Mouse (Mus musculus): ENCODE results near the gene Ddah2.

Gene Ddah2

GRCm38 (mm10) chr17:35070556-35071229 lies 11.9 kb downstream of the Ddah2 start:
- intact Hi-C loops (cut with DNase I): no loop called here

DNA sequence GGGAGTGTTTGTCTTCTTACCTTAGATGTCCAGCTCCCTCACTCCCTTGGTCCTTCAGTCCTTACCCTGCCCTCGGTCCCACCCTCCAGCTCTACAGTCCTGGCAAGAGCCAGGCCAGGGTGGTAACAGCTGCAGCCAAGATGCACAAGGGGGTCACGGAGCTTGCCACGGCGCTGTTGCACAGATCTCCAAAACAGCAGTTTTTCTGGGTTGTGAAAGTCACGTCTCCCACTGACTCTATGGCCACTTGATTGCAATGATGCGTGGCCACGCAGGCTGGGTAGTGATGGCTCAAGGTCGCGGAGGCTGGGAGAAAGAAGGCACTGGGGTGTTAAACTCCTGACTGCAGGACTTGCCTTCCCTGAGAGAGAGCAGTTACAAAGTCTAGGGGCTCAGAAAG lies 12.6 kb downstream of the Ddah2 start:
- intact Hi-C loops (cut with DNase I): no loop called here

DNA sequence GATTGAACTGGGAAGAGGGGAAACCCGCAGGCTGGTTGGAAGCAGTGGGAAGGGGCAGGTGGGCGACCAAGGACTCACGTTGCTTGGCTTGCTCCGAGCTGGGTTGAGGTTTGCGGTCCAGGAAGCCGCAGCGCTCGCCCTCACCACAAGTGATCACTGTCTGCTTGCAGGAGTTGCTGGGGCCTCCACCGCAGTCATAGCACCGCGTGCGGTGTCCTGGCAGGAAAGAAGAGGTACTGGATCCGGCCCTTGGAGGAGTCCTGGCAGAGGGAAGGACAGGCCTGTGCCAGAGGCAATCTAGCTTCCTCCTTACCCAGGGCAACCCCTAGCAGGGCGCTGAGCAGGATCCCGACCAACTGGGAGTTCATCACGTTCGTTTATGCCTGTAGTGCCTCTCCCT lies 15.3 kb downstream of the Ddah2 start:
- intact Hi-C loops (cut with DNase I): no loop called here

DNA sequence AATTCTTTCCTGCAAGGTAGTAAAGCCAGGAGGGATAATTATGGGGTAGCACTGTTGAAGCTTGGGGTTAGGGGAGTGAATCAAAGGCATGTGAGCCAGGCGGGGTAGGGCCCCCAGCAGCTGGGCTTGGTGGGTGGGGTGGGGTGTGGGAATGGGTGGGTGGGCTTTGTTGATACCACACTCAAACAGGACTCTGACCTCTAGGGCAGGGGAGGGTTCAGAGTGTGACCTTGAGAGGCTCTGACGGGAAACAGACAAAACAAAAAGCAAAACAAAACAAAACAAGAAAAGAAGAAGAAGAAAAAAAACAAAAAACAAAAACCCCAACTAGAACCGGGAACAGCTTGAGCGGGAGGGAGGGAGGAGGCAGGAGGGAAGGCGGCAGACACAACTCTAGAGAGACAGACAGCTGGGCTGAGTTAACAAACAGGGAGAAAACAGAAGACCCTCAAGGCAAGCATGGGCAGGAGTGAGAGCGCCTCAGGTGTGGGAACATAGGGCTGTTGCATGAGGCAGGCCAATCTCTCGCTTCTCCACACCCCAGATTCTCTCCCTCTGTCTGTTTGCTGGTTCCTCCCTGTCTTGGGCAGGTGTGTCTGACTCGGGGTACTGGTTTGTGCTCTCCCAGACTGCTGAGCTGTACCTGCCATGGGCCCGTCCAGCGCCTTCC lies 17.8 kb downstream of the Ddah2 start, which contains the start of gene Ly6g6e:
Gene Ly6g6e (plus strand): TSS at position 396 of the 670 bp plus-strand sequence.
- intact Hi-C loops (cut with DNase I): no loop called here

GRCm38 (mm10) chr17:35077285-35077684 lies 18.4 kb downstream of the Ddah2 start:
- intact Hi-C loops (cut with DNase I): no loop called here

GRCm38 (mm10) chr17:35077786-35078233 lies 19.0 kb downstream of the Ddah2 start, which contains the start of gene Ly6g6d:
Ly6g6d (minus strand) TSS chr17:35078065.
- intact Hi-C loops (cut with DNase I): no loop called here

GRCm38 (mm10) chr17:35079778-35080177 lies 20.9 kb downstream of the Ddah2 start:
- intact Hi-C loops (cut with DNase I): no loop called here

DNA sequence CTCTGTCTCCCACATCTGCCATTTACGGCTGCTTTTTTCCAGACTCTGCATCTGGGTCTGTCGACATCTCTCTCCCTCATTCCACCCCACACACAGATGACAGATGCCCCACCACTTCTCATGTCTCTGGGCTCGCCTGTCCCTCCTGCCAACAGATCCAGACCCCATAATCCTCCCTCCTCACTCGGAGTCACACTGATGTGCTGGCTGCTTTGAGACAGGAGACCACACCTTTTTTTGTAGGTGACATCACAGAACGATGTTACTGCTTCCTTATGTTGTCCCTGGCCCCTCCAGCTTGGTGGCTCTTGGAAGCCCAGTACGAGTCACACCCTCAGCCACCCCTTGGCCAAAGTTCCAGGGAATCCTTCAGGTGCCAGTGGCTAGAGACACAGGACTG lies 21.4 kb downstream of the Ddah2 start:
- intact Hi-C loops (cut with DNase I): no loop called here

DNA sequence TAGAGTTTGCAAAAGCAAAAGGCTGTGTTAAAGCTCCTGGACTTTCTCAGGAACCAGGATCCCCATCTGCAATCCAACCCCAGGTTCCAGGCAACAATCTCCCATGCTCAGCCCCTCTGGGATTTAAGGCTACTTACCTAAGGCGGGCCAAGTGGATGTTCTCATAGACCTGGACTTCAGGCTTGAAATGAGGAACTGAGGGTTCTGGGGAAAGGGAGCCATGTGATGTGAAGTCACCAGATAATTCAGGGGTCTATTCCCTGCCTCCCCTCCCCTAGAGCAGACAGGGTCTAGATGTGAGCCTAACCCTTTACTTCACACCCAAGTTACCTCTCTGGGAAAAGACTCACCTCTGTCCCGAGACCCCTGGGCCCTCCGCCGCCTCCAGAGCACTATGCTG lies 21.9 kb downstream of the Ddah2 start:
- intact Hi-C loops (cut with DNase I): no loop called here

GRCm38 (mm10) chr17:35082841-35083576 lies 24.2 kb downstream of the Ddah2 start:
- intact Hi-C loops (cut with DNase I): no loop called here

- intact Hi-C loops (cut with DNase I): no loop called here
Observed at GRCm38 (mm10) chr17:35083929-35084497, 25.2 kb downstream of the Ddah2 start.

- intact Hi-C loops (cut with DNase I): no loop called here
Observed at GRCm38 (mm10) chr17:35085208-35085865, 26.5 kb downstream of the Ddah2 start, which contains the start of gene Ly6g6f. Ly6g6f (minus strand) TSS chr17:35085610.

- intact Hi-C loops (cut with DNase I): no loop called here
Observed at GRCm38 (mm10) chr17:35088151-35088550, 29.3 kb downstream of the Ddah2 start.

DNA sequence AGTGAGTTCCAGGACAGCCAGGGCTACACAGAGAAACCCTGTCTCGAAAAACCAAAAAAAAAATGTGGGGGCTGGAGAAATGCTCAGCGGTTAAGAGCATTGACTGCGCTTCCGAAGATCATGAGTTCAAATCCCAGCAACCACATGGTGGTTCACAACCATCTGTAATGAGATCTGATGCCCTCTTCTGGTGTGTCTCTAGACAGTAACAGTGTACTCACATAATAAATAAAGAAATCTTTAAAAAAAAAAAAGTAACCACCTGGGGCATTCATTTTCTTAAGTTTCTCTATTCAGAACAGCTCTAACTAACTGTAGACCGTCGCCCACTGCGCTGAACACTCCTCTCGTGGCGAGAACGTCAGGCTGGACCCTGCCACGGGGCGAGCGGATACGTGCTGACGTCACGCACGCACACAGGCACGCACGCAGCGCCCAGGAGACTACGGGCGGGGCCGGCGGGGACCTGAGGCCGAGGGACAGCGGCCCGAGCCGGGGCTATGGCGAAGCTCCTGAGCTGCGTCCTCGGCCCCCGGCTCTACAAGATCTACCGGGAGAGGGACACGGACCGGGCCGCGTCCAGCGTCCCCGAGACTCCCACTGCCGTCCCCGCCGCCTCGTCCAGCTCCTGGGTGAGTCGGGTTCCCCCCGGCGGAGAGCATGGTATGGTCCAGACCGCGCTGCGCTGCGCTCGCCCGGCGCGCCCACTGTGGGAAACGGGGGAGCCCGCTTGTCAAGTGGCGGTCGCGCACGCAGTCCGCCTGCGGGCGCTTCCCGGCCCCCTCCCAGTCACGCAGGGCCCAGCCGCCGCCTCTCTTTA lies 30.2 kb downstream of the Ddah2 start, which contains the start of gene Abhd16a:
Gene Abhd16a (plus strand): TSS at position 439 of the 820 bp plus-strand sequence.
- intact Hi-C loops (cut with DNase I): no loop called here

DNA sequence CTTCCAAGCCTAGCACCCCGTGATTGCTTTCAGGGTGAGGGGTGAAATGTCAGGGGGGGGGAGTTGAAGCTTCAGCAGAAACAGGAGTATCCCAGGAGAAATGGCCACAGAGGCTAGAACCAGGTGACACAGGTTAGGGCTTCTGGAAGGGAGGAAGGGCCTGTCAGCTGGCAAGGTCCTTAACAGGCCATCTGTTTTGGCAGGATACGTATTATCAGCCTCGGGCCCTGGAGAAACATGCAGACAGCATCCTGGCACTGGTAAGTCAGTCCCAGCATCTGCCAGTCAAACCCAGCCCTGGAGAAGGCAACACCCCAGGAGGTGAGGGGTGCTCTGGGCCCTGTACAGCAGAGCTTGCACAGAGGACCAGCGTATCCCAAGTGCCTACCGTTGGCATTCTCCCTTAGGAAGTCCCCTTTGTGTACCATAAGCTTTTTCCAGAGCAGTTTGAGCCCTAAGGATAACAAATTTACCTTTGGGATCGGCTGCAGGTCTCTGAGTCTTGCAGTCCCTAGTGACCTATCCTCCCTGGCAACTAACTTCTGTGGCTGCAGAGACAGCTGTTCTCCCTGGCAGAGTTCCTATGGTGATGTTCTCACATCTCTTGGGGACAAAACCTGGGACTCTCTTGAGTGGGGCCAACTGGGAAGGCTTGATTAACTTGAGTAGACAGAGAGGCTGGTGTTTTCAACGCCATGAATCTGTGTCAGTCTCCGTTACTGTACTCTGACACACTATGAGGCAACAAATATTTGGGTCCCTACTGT lies 31.5 kb downstream of the Ddah2 start:
- intact Hi-C loops (cut with DNase I): no loop called here

DNA sequence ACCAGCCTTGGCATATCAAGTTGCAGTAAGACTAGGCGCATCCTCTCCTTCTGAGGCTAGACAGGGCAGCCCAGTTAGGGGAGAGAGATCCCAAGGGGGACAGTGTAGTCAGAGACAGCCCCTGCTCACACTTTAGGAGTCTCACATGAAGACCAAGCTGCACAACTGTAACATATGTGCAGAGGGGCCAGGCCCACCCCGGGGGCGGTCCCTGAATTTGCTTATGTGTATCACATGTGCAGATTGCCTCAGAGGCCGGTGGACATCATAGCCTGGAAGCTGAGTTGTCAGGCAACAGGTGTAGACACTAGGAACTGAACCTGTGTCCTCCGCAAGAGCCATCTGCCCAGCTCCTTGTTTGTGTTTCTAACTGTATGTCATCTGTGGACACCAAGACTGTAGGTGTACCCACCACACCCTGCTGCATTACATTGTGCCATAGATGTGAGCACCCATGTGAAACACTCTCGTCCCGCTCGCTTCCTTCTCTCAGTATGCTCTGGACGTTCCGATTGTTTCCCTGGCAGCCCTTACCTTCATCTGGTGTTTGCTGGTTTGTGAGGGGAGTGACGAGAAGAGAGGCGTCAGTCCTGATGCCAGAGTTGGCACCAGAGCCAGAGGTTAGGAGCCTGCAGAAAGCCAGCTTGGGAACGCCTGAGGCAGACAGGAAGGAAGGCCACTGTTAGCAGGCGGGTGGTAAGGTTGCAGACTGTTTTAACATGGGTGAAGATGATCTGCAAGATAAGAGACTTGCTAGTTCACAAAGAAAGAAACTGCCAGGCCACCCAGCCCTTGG lies 33.8 kb downstream of the Ddah2 start:
- intact Hi-C loops (cut with DNase I): no loop called here

DNA sequence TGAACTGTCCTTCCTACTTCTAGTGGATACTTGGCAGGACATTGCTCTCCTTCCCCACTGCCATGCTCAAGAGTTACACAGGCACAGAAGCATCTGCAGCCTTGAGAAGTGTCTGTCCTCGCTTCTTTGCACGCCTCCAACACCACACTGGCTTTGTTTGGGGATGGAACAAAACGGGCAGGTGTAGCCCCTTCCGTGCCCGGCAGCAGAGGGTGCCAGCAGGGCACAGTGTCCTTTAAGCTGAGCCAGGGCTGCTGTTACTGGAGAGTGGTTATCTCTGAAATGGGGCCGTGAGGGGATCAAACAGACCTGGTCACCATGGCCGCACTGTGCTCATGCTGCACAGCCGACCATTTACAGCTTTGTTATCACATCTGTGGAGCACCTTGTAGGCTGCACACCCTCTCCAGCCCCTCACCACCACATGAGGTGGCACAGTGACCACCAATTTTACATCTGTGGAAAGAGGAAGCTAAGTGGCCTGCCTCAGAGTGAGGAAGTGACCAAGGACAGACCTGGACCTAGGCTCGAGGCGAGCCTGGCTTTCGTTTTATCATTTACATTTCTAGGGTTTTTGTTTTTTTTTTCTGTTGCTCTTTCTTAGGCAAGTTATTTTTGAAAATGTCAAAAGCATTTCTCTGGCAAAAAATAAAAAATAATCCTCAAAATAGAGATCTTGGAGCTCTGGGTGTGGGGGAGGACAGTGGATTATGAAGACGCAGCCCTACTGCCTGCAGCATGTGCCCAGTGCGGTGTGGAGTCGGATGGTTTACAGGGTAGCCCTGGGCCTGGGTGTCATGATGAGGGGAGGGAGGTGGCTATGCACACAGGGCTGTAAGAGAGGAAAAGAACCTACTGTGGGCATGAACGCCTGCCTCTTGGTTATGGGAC lies 35.9 kb downstream of the Ddah2 start:
- intact Hi-C loops (cut with DNase I): no loop called here

DNA sequence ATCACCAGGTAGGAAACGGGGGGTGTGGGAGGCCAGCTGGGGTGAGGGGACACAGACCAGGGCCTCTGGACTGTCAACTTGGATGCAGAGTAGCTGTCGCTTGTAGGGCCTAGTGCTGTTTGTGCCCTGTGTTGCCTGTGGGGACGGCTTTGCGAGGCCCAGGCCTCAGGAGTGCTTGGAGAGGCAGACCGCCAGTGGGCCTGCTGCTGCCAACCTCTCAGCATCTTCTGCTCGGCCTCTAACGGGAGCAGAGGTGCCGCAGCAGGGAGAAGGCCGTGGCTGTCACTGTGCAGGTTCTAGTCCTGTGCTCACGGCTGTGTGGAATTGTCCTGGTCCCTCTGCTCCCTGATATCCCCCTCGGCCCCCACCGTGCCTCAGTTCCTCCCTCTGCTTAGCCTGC lies 37.8 kb downstream of the Ddah2 start:
- intact Hi-C loops (cut with DNase I): no loop called here

All from adrenal gland (tissue).